Mouse (Mus musculus) kidney, adult 2 months (tissue): ENCODE measurements around the gene Cebpb. TPM values are rescaled to one million over a fixed set of nuclear protein-coding genes. Genes with fewer than 3 reads are reported as not detected.

Source experiments
- DNase-seq: peaks from one replicate; pipeline ENCODE4 v3.0.0; 2021
- H3K27ac ChIP-seq: fragments of 200-500 bp; 2 replicates; pipeline ENCODE4 v1.5.1; 2012; ENCODE audit warnings: low read depth, low read length, control low read depth, inconsistent platforms; ENCODE audit not compliant: insufficient read depth
- H3K27me3 ChIP-seq: fragments of 200-500 bp; replicated peaks from 2 replicates; pipeline ENCODE4 v1.6.1; 2012; ENCODE audit warnings: mild to moderate bottlenecking, moderate library complexity, low read length, inconsistent platforms; ENCODE audit not compliant: control insufficient read depth, insufficient read depth
- H3K36me3 ChIP-seq: fragments of 200-500 bp; 2 replicates; pipeline ENCODE4 v1.6.1; 2012; ENCODE audit warnings: mild to moderate bottlenecking, moderate library complexity, low read length, inconsistent platforms; ENCODE audit not compliant: control insufficient read depth, insufficient read depth
- H3K4me1 ChIP-seq: fragments of 200-500 bp; 2 replicates; pipeline ENCODE4 v1.6.1; 2011; ENCODE audit warnings: low read length; ENCODE audit not compliant: control insufficient read depth, insufficient read depth
- H3K4me3 ChIP-seq: fragments of 200-500 bp; 2 replicates; pipeline ENCODE4 v1.5.1; 2011; ENCODE audit warnings: mild to moderate bottlenecking, low read depth, low read length, control low read depth; ENCODE audit not compliant: insufficient read depth
- CTCF ChIP-seq: fragments of 200-500 bp; conservative IDR thresholded peaks from 2 replicates; pipeline ENCODE4 v1.5.1; 2011; ENCODE audit warnings: low read depth, mild to moderate bottlenecking, control low read depth, low read length, moderate library complexity, mixed read lengths; ENCODE audit not compliant: insufficient read depth, insufficient read length
- POLR2A ChIP-seq: fragments of 200-500 bp; IDR thresholded peaks from one replicate; pipeline ENCODE4 v1.6.1; 2011; ENCODE audit warnings: low read depth, low read length, control low read depth
- WGBS: fragments of 180-500 bp; shearing (Covaris S2); methylation state at CpG from one replicate; pipeline ENCODE4 v1.1.7; 2018; 5-methylcytosine and 5-hydroxymethylcytosine counted together
- polyA plus RNA-seq: library from polyadenylated mRNA; depleted of rRNA; stranded (reverse); fragments of >200 nt; gene quantifications from 2 replicates; pipeline ENCODE4 v1.2.3, GENCODE M21; 2012

Cebpb gene
- polyA plus RNA-seq, 1 experiment: 45.3 TPM

DNA sequence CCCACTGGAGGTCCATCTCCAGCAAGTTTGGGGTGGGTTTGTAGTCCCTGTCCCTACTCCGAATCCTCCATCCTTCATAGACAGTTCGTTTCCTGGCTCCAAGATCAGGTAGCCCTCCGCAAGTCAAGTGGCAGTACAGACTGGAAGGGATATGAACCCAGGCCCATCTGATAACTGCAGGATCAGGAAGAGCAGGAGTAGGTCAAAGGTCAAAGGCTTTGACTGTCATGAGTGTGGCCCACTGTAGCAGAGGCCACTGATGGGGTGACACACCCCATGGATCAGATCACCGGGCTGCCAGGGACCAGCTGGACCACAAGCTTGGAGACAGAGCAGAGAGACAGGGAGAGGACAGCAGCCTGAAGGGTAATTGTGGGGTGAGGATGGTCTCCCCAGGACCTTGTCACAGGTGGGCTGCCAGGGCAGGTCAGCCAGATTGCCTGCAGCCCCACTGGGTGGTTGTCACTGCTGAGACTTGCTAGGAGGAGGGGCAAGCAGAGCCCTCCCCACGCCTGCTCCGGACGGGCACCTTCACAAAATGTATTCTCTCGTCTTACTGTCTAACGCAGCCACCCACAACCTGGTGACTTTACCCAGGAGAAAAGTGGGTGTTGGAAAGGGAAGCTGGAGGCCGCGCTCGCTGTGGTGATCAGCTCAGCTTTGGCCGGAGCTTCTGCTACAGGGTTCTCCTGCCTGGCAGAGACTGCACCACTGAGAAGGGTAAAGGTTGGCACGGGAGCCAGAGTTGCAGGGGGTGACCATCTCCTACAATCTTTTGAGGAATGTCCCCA, 3.4 kb downstream of the Cebpb start:
- Histone ChIP-seq H3K4me3 (peak overlapping the region; percentile 53; the same call in 1 of the 2 replicates), H3K27me3 (no peaks in the 10 kb centered on the region), H3K36me3 (no peaks in the 10 kb centered on the region), H3K4me1 (peaks cover 9% of the 10 kb centered on the region; the same call in 1 of the 2 replicates), H3K27ac (no peak overlapping the region)
- 75% methylated on average over 14 of the region's 14 CpGs for WGBS
- peak; percentile 32 for DNase-seq
- no peak for TF ChIP-seq POLR2A
- no peak for TF ChIP-seq CTCF

DNA sequence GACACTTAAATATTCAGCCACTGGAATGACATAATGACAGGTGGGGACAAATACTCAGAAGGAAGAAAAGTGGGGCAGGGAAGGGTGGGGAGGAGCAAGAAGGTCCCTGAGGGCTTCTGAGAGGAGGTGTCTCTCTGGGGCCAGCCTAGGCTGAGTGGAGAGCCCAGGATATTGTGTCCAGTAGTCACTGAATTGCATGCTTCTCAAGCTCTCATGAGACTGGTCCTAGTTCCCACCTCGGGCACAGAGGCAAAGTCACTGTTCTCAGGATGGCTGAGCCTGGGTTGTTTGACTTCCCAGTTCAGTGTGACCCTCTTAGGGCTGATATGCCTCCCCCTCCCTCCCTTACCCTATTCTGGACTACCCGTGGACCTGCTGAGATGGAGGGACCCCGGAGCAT, 4.1 kb downstream of the Cebpb start:
- H3K4me3 ChIP-seq: no peak overlapping the region
- no peaks in the 10 kb centered on the region for H3K27me3 ChIP-seq
- no peaks in the 10 kb centered on the region for H3K36me3 ChIP-seq
- no peak for DNase-seq
- 77% methylated on average over 3 of the region's 3 CpGs for WGBS
- peaks cover 9% of the 10 kb centered on the region; the same call in 1 of the 2 replicates for H3K4me1 ChIP-seq
- H3K27ac ChIP-seq: no peak overlapping the region
- TF ChIP-seq POLR2A (no peak), CTCF (no peak)

DNA sequence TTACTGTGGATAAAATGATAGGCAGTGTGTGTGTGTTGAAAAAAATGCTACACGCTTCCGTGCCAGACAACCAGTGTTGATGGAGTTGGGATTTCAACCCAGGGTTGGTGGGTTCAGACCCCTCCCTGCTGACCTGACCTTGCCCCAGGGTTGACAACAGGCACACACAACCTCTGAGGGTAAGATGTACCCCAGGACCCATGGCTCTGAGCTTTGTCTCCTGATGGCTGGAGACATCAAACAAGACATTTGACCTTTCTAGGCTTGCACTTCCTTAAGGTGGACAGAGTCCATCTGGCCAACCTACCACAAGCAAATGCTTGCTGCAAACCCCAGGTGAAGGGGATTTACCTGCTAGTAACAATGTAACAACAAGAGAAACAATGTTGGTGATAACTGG, 4.8 kb downstream of the Cebpb start:
- no peak for TF ChIP-seq POLR2A
- TF ChIP-seq CTCF: no peak
- Histone ChIP-seq H3K27ac (no peak overlapping the region), H3K27me3 (no peaks in the 10 kb centered on the region), H3K4me3 (no peak overlapping the region), H3K36me3 (no peaks in the 10 kb centered on the region), H3K4me1 (peaks cover 13% of the 10 kb centered on the region; the same call in 1 of the 2 replicates)
- 97% methylated on average over 2 of the region's 2 CpGs for WGBS
- no peak for DNase-seq

GRCm38 (mm10) chr2:167694244-167694643, 5.5 kb downstream of the Cebpb start:
- Histone ChIP-seq H3K27me3 (no peaks in the 10 kb centered on the region), H3K4me3 (no peak overlapping the region), H3K4me1 (peaks cover 15% of the 10 kb centered on the region; the same call in 1 of the 2 replicates), H3K36me3 (no peaks in the 10 kb centered on the region), H3K27ac (no peak overlapping the region)
- DNase-seq: no peak
- 28% methylated on average over 1 of the region's 1 CpGs for WGBS
- TF ChIP-seq CTCF: no peak
- no peak for TF ChIP-seq POLR2A

DNA sequence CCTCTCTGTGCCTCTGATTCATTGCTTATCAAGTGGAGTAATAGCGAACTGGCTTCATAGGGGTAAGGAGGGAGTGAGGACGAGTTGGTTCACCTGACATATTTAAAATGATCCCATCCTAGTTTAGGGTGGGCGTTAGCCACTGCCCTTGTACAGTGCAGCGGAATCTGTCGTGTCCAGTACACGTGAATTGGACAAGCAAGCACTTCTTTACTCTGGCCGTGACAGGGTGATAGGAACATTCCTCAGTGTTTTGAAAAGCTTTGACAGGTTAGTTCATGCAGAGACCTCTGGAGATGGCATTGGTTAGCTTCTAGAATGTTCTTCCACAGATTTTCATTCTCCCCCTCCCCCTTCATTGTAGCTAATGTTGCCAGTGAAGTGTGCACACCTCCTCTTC, 6.2 kb downstream of the Cebpb start:
- WGBS: 96% methylated on average over 7 of the region's 7 CpGs
- H3K36me3 ChIP-seq: no peaks in the 10 kb centered on the region
- no peak for DNase-seq
- H3K4me3 ChIP-seq: no peak overlapping the region
- H3K4me1 ChIP-seq: peaks cover 15% of the 10 kb centered on the region; the same call in 1 of the 2 replicates
- no peaks in the 10 kb centered on the region for H3K27me3 ChIP-seq
- no peak for TF ChIP-seq POLR2A
- no peak for TF ChIP-seq CTCF
- H3K27ac ChIP-seq: no peak overlapping the region

DNA sequence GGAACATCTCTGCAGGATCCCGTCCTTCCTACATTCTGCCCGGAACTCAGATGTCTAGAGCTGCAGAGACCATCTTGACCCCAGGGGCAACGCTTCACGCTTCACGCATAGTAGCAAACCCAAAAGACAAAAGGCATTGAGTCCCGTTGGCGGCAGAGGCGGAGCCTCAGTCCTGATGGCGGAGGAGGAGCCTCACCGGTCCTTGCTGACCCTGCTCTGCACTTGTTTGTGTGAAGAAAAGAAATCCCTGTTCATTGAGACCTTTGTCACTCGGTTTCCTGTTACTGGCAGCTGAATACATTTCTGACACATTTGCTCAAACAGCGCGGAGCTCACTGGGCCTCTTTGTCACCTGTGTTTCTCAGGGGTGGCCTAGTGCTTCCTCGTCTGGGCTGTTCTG, 6.8 kb downstream of the Cebpb start:
- H3K4me1 ChIP-seq: peaks cover 15% of the 10 kb centered on the region; the same call in 1 of the 2 replicates
- H3K27me3 ChIP-seq: no peaks in the 10 kb centered on the region
- no peaks in the 10 kb centered on the region for H3K36me3 ChIP-seq
- WGBS: 77% methylated on average over 14 of the region's 14 CpGs
- peak overlapping the region; percentile 11; the same call in 1 of the 2 replicates for H3K27ac ChIP-seq
- no peak for TF ChIP-seq CTCF
- no peak for TF ChIP-seq POLR2A
- H3K4me3 ChIP-seq: no peak overlapping the region
- DNase-seq: peak; percentile 48

DNA sequence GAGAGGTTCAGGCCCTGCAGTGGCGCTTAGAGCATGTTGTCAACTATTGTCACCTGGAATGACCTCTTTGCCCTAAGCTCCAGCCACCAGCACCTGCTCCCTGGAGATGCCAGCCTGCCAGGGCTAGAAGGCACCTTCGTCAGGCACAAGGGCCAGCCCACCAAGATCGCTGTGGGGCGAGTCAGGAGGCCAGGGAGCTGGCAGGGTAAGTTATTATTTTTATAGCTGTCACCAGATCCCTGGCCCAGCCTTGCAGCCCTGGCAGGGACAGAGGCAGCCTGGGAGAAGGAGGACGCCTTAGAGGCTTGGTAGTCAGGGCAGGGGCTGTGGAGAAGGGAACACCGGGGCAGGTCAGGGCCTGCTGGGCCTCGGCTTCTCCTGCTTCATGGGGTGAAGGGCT, 7.4 kb downstream of the Cebpb start:
- DNase-seq: peak; percentile 63
- H3K36me3 ChIP-seq: no peaks in the 10 kb centered on the region
- H3K27me3 ChIP-seq: no peaks in the 10 kb centered on the region
- peak overlapping the region; percentile 11; the same call in 1 of the 2 replicates for H3K27ac ChIP-seq
- peaks cover 14% of the 10 kb centered on the region; the same call in 1 of the 2 replicates for H3K4me1 ChIP-seq
- TF ChIP-seq CTCF: no peak
- TF ChIP-seq POLR2A: no peak
- 58% methylated on average over 7 of the region's 7 CpGs for WGBS
- no peak overlapping the region for H3K4me3 ChIP-seq
